Mouse (Mus musculus) midbrain, embryonic 15.5 days (tissue): ENCODE measurements around the gene Ablim1. TPM values are rescaled to one million over a fixed set of nuclear protein-coding genes. Genes with fewer than 3 reads are reported as not detected.

Experiments
- ATAC-seq: fragments of 200-750 bp; cut with Nextera tagmentation; replicated peaks from 2 replicates; pipeline ENCODE4 v1.8.0; 2017; ENCODE audit warnings: moderate TSS enrichment
- H3K27ac ChIP-seq: fragments of 300-500 bp; sonication (generic); 2 replicates; pipeline ENCODE4 v1.5.1; 2015; ENCODE audit warnings: mild to moderate bottlenecking, inconsistent platforms
- H3K27me3 ChIP-seq: fragments of 300-500 bp; sonication (generic); replicated peaks from 2 replicates; pipeline ENCODE4 v1.6.1; 2015; ENCODE audit warnings: inconsistent platforms
- H3K36me3 ChIP-seq: fragments of 300-500 bp; sonication (generic); replicated peaks from 2 replicates; pipeline ENCODE4 v1.6.1; 2015; ENCODE audit warnings: inconsistent platforms
- H3K4me1 ChIP-seq: fragments of 300-500 bp; sonication (generic); 2 replicates; pipeline ENCODE4 v1.6.1; 2015; ENCODE audit warnings: inconsistent platforms
- H3K4me2 ChIP-seq: fragments of 300-500 bp; sonication (generic); 2 replicates; pipeline ENCODE4 v1.6.1; 2015; ENCODE audit warnings: inconsistent platforms, mild to moderate bottlenecking, moderate library complexity
- H3K4me3 ChIP-seq: fragments of 300-500 bp; sonication (generic); 2 replicates; pipeline ENCODE4 v1.5.1; 2015; ENCODE audit warnings: mild to moderate bottlenecking, inconsistent platforms
- H3K9ac ChIP-seq: fragments of 300-500 bp; sonication (generic); 2 replicates; pipeline ENCODE4 v1.6.1; 2015; ENCODE audit warnings: mild to moderate bottlenecking, inconsistent platforms
- H3K9me3 ChIP-seq: fragments of 300-500 bp; sonication (generic); 2 replicates; pipeline ENCODE4 v1.6.1; 2016; ENCODE audit warnings: inconsistent platforms
- WGBS: fragments of 180-500 bp; shearing (Covaris S2); methylation state at CpG from one replicate; pipeline ENCODE4 v1.1.7; 2015; ENCODE audit warnings: mixed read lengths; 5-methylcytosine and 5-hydroxymethylcytosine counted together
- polyA plus RNA-seq: library from polyadenylated mRNA; unstranded; fragments of >200 nt; fragmentation: Nextera tagmentation; extraction: Ambion mirVana; gene quantifications from 2 replicates; pipeline ENCODE4 v1.2.1, GENCODE M21; 2015

Gene Ablim1
- polyA plus RNA-seq, 1 experiment from 2014 or later = 64.5 TPM

DNA sequence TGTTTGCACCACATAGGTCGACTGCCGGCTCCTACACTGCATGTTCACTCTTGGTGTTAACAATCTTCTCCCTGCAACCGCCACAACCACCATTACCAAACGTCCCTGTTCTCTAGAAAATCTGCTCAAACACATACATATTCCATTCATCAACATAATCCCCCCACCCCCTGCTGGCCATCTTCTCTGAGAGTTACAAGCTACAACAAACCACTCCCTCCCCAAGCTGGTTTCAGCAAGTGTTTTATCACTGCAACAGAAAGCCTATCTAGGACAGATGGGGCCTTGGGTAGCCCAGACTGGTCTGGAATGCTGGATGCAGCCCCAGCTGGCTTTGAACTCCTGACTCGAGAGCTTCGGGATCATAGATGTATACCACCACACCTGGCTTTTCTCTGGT is 42.5 kb upstream of the Ablim1 start:
- H3K4me1 ChIP-seq = peaks cover 12% of the 10 kb centered on the region
- no peaks in the 10 kb centered on the region for H3K27me3 ChIP-seq
- ATAC-seq = no peak
- no peak overlapping the region for H3K27ac ChIP-seq
- H3K9me3 ChIP-seq = no peaks in the 10 kb centered on the region
- WGBS = 72% methylated on average over 6 of the region's 6 CpGs
- H3K36me3 ChIP-seq = no peaks in the 10 kb centered on the region
- no peak overlapping the region for H3K4me3 ChIP-seq
- H3K9ac ChIP-seq = no peak overlapping the region
- no peak overlapping the region for H3K4me2 ChIP-seq

DNA sequence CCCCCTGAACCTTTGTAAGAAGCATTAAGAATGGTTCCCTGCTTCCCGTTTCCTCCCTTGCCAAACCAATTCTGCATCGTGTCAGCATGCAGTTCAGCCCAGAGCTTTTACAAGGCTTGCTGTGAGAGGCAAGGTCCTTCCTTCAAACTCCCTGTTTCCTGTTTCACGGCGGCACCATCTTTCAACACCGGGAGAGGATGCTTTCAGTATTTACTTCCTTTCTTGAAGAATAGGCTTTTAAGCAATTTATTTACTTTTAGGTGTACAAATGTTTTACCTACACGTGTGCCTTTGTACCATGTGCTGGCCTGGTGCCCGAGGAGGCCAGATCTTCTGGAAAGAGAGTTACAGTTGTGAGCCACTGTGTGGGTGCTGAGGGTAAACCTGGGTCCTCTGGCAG is 41.6 kb upstream of the Ablim1 start:
- ATAC-seq = no peak
- no peaks in the 10 kb centered on the region for H3K9me3 ChIP-seq
- H3K36me3 ChIP-seq = no peaks in the 10 kb centered on the region
- 90% methylated on average over 7 of the region's 7 CpGs for WGBS
- H3K4me3 ChIP-seq = no peak overlapping the region
- H3K4me1 ChIP-seq = peaks cover 10% of the 10 kb centered on the region
- H3K27me3 ChIP-seq = no peaks in the 10 kb centered on the region
- H3K9ac ChIP-seq = no peak overlapping the region
- H3K4me2 ChIP-seq = no peak overlapping the region
- no peak overlapping the region for H3K27ac ChIP-seq

DNA sequence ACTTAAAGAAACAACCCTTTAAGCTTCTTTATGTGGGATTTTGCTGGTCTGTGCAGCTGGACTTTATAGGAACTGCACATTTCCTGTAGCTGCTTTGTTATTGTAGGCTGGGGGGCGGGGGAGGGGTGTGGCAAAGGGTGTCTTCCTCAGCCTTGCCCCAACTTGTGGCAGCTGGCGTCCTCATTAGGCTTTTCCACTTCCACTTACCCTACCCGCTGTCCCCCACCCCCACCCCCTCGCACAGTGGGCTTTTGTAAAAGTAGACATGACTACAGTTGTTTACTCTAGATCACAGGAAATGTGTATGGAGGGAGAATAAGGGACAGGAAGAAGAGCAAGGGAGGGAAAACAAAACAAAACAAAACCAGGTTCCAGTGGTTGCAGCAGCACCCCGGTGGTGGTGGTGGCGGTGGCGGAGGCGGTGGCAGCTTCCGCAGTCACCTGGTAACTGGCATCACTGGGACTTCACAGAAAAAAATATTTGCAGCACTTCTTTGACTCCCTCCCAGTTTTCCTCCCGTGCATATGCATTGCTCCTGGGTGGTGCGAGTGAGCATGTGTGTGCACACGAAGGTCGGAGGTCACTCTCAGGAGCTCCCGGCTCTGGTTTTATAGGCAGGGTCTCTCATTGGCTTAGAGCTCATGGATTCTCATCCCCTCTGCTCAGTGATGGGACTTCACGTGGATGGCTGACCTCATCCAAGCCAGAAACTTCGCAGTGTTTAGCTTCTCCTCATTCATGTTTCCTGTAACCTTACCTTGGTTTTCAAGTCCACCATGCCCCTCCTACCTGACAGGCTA is 40.9 kb upstream of the Ablim1 start:
- Histone ChIP-seq H3K27me3 (no peaks in the 10 kb centered on the region), H3K36me3 (no peaks in the 10 kb centered on the region), H3K4me3 (no peak overlapping the region), H3K9ac (no peak overlapping the region), H3K4me1 (peaks cover 10% of the 10 kb centered on the region), H3K4me2 (no peak overlapping the region), H3K9me3 (no peaks in the 10 kb centered on the region), H3K27ac (no peak overlapping the region)
- 86% methylated on average over 16 of the region's 16 CpGs for WGBS
- ATAC-seq = no peak

DNA sequence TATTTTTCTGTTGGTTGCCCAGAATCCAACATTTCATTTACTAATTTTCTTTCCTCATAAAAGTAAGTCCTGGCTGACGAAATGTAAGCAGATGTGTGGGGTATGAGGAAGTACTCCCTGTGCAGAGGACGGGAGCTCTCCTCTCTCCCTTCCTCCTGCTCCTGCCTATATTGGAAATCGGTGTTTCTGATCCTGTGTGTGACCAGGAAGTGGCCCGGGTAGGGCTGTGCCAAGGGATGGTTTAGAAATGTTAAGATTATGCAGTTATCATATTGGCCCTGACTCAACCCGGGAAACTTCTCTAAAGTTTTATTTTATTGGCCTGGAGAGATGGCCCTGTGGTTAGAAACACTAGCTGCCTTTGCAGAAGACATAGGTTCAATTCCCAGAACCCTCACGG is 40.0 kb upstream of the Ablim1 start:
- ATAC-seq = no peak
- Histone ChIP-seq H3K27ac (no peak overlapping the region), H3K27me3 (no peaks in the 10 kb centered on the region), H3K36me3 (no peaks in the 10 kb centered on the region), H3K4me3 (no peak overlapping the region), H3K4me1 (peaks cover 4% of the 10 kb centered on the region), H3K9me3 (no peaks in the 10 kb centered on the region), H3K4me2 (no peak overlapping the region), H3K9ac (no peak overlapping the region)
- 85% methylated on average over 6 of the region's 6 CpGs for WGBS

DNA sequence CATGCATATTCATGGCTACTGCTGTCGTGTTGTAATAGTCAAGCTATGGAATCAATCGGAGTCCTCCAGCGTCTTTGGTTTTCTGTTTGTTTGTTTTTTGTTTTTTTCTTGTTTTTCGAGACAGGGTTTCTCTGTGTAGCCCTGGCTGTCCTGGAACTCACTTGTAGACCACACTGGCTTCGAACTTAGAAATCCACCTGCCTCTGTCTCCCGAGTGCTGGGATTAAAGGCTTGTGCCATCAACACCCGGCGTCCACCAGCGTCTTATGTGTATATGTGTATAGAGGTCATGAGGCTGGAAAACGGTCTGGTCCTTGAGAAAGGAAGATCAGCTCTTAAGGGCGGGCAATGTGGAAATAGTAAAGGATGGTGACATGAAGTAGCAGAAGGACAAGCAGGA is 39.3 kb upstream of the Ablim1 start:
- ATAC-seq = no peak
- H3K27ac ChIP-seq = no peak overlapping the region
- WGBS = 91% methylated on average over 11 of the region's 11 CpGs
- no peaks in the 10 kb centered on the region for H3K4me1 ChIP-seq
- H3K4me3 ChIP-seq = no peak overlapping the region
- H3K9me3 ChIP-seq = no peaks in the 10 kb centered on the region
- H3K9ac ChIP-seq = no peak overlapping the region
- no peaks in the 10 kb centered on the region for H3K27me3 ChIP-seq
- H3K4me2 ChIP-seq = no peak overlapping the region
- H3K36me3 ChIP-seq = no peaks in the 10 kb centered on the region

DNA sequence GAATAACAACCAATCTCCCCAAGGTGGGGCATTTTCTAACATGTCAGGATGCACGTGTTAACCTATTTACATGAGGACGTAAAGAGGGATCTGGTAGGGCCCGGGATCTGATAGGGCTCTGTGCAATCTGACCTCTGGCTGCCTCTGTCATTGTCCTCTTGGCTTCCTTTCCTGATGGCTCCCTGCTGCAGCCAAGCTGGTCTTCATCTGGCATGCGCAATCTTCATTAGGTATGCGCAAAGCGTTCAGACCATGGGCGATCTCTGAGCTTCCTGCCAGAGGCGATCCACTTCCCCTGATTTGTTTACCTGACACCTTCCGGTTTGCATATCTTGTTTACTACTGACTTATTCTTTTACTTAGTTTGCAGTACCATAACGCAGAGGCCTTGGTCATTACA is 38.5 kb upstream of the Ablim1 start:
- H3K4me3 ChIP-seq = no peak overlapping the region
- no peaks in the 10 kb centered on the region for H3K9me3 ChIP-seq
- H3K4me1 ChIP-seq = no peaks in the 10 kb centered on the region
- H3K4me2 ChIP-seq = no peak overlapping the region
- no peaks in the 10 kb centered on the region for H3K27me3 ChIP-seq
- no peaks in the 10 kb centered on the region for H3K36me3 ChIP-seq
- WGBS = 79% methylated on average over 10 of the region's 10 CpGs
- ATAC-seq = no peak
- H3K27ac ChIP-seq = no peak overlapping the region
- no peak overlapping the region for H3K9ac ChIP-seq

DNA sequence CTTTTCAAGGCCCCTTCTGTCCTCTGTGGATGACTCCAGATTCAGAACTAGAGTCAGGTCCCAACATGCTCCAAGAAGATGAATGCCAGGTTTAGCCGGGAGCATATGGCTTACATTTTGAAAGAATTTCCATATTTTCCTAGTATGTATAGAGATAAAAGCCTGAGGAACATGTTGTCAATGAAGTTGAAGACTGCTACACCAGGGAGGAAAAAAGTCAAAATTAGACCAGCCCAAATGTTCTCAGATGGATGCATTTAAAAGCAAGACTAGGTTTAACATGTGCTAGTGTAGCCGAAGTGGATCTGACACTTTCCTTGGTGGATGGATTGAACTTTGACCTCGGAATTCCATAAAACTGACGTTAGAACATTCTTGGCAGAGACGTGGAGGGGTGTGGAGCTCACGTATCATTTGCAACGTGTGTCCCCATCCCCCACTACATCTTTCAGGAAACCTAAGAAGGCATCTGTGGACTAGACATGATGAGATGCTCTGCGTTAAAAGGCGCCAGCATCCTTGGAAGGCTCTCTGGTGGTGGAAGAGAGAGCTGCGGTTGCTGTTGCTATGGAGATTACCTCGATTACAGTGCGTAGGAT is 37.7 kb upstream of the Ablim1 start:
- Histone ChIP-seq H3K27ac (no peak overlapping the region), H3K36me3 (no peaks in the 10 kb centered on the region), H3K27me3 (no peaks in the 10 kb centered on the region), H3K4me1 (no peaks in the 10 kb centered on the region), H3K9ac (no peak overlapping the region), H3K9me3 (no peaks in the 10 kb centered on the region), H3K4me2 (no peak overlapping the region), H3K4me3 (no peak overlapping the region)
- no peak for ATAC-seq
- 88% methylated on average over 12 of the region's 12 CpGs for WGBS

DNA sequence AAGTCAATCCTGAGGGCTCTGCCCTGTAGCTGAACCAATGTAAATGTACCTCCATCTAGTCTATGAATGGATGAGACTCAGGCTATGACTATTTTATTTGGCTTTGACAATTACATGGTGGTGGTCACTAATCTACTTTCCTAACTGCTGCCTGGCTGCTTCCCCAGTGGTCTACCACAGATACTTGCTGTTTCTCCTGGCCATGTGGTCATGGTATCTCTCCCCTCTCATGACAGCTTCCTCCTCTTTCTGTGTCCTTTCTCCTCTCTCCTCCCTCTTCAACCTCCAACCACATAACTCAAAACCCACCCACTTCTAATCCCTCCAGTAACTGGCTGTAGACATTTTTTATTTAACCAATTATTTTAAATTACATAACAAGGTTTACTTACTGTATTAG is 34.4 kb upstream of the Ablim1 start:
- Histone ChIP-seq H3K9ac (no peak overlapping the region), H3K27me3 (no peaks in the 10 kb centered on the region), H3K9me3 (0 out of 2 replicates have a peak, but pooled peaks cover 4% of the 10 kb centered on the region), H3K4me2 (no peak overlapping the region), H3K36me3 (no peaks in the 10 kb centered on the region), H3K27ac (no peak overlapping the region), H3K4me1 (no peaks in the 10 kb centered on the region), H3K4me3 (no peak overlapping the region)
- ATAC-seq = no peak

DNA sequence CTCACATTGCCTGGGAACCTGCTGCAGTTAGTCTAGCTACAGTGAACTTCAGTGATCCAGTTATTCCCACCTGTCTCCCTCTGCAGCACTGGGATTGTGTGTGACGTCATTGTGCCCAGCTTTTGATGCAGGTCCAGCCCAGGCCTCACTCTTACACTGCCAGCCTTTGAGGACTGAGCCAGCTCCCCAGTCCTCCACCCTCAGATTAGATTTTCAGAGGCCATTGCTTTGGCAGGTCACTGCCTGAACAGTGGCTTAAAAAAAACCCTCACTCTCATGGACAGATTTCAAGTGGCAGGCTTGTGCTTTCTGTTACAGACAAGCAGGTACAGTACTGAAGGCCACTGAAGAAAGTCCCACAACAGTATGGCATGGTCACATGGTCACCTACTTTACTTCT is 30.0 kb upstream of the Ablim1 start:
- Histone ChIP-seq H3K27me3 (no peaks in the 10 kb centered on the region), H3K36me3 (no peaks in the 10 kb centered on the region), H3K9ac (no peak overlapping the region), H3K9me3 (0 out of 2 replicates have a peak, but pooled peaks cover 4% of the 10 kb centered on the region), H3K27ac (no peak overlapping the region), H3K4me2 (no peak overlapping the region), H3K4me3 (no peak overlapping the region), H3K4me1 (no peaks in the 10 kb centered on the region)
- WGBS = 66% methylated on average over 1 of the region's 1 CpGs
- no peak for ATAC-seq

DNA sequence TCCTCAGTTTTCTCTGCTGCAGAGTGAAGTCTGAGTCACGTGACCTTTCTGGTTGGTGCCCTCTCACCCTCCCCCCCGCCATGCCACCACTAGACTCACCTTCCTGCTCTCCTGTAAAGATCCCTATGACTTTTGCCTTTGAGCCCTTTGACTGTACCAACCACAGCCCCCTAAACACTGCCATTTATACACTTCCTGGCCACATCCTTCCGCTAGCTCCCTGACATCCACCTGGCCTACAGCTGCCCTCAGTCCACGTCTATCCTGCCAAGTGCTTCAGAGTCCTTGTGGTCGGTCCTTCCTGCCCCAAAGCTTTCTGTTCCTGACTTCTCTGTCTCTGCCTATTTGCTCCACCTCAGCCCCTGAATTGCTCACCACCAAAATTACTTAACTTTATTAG is 29.1 kb upstream of the Ablim1 start:
- H3K9ac ChIP-seq = no peak overlapping the region
- H3K9me3 ChIP-seq = 0 out of 2 replicates have a peak, but pooled peaks cover 4% of the 10 kb centered on the region
- no peak overlapping the region for H3K4me3 ChIP-seq
- 90% methylated on average over 5 of the region's 5 CpGs for WGBS
- no peaks in the 10 kb centered on the region for H3K36me3 ChIP-seq
- H3K27me3 ChIP-seq = no peaks in the 10 kb centered on the region
- no peaks in the 10 kb centered on the region for H3K4me1 ChIP-seq
- H3K27ac ChIP-seq = no peak overlapping the region
- no peak for ATAC-seq
- no peak overlapping the region for H3K4me2 ChIP-seq

DNA sequence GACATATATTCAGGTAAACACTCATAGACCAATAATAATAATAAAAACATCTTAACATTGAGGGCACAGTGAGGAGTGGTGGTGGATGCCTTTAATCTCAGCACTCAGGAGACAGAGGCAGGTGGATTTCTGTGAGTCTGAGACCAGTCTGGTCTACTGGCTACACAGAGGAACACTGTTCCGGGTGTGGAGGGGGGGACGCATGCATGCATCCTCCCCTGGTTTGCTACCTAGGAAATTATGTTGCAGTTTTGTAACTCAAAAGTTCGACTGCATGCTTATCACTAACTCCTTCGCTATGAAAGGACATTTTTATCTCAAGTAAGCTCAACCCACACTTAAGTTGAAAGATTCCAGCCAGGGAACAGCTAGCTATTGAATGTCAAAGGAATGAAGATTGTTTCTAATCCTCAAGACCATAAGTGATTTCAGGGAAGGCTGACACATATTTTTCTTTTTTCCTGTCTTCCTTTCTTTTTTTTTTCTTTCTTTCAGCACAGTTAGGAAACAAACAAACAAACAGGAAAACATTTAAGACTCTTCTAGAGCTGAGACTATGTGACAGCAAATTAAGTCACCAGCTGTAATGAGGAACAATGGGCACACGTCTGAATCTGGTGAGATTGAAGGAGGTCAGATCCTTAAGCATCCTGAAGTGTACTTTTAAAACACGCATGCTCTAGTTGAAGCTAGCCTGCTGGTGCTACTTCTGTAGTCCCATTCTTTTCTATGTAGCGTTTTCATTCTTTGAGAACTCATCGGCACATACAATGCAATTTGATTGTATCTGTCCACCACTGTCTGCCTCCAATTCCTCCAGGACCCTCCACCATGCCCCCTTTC is 26.4 kb upstream of the Ablim1 start:
- Histone ChIP-seq H3K4me1 (no peaks in the 10 kb centered on the region), H3K4me2 (no peak overlapping the region), H3K27ac (no peak overlapping the region), H3K4me3 (no peak overlapping the region), H3K36me3 (no peaks in the 10 kb centered on the region), H3K9ac (no peak overlapping the region), H3K27me3 (no peaks in the 10 kb centered on the region), H3K9me3 (no peaks in the 10 kb centered on the region)
- 78% methylated on average over 8 of the region's 8 CpGs for WGBS
- ATAC-seq = no peak

DNA sequence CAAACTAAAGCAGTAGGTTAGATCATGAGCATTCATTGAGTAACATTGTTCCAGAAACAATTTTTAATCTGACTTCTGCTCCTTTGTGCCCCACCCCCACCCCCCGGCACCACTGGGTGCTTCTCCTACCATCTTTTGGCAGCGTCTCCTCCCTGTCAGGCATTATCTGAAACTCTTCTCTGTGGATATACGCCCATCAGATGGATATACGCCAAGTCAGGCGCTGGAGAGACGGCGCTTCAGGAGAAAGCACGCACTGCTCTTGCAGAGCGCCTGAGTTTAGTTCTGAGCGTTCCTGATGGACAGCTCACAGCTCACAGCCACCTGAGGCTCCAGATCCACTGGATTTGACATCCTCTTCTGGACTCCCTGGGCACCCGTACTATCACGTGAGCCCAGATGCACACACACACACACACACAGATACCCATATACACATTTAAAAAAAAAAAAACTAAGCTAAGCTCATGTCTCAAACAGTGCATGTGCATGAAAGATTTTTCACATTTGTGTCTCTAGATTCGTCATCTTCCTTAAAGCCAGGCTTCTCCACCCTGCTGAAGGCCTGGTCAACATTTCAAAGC is 24.7 kb upstream of the Ablim1 start:
- H3K4me2 ChIP-seq = no peak overlapping the region
- WGBS = 79% methylated on average over 13 of the region's 13 CpGs
- H3K9me3 ChIP-seq = no peaks in the 10 kb centered on the region
- H3K27ac ChIP-seq = no peak overlapping the region
- H3K27me3 ChIP-seq = no peaks in the 10 kb centered on the region
- no peak overlapping the region for H3K4me3 ChIP-seq
- no peak for ATAC-seq
- H3K36me3 ChIP-seq = no peaks in the 10 kb centered on the region
- H3K4me1 ChIP-seq = no peaks in the 10 kb centered on the region
- H3K9ac ChIP-seq = no peak overlapping the region
